Mouse (Mus musculus) olfactory bulb, adult 2 months (tissue): ENCODE results near the gene Desi2.

Experiments used
- CTCF ChIP-seq: fragments of 200-500 bp; IDR thresholded peaks from 2 replicates; pipeline ENCODE4 v1.5.1; 2012; ENCODE audit warnings: low read depth, mild to moderate bottlenecking, low read length, moderate library complexity; ENCODE audit not compliant: insufficient read depth
- POLR2A ChIP-seq: fragments of 200-500 bp; IDR thresholded peaks from 2 replicates; pipeline ENCODE4 v1.6.1; 2012; ENCODE audit warnings: mild to moderate bottlenecking, low read depth, low read length, moderate library complexity; ENCODE audit not compliant: insufficient read depth

GRCm38 (mm10) chr1:178241884-178242508, 54.8 kb downstream of the Desi2 start:
- TF ChIP-seq CTCF: no peak
- TF ChIP-seq POLR2A: no peak
